Mouse (Mus musculus) lung, postnatal 4 days (tissue): ENCODE results near the gene Gm13043.
"Not testable (repeated sequence)": the region's sequence is repeated elsewhere in the genome, so short reads cannot be mapped to it uniquely, and the experiment has no call there.

Experiments used
- DNase-seq, 2 experiments: peaks; one replicate each; pipeline ENCODE4 v3.0.0; 2021

Gm13043 gene

GRCm38 (mm10) chr4:143511043-143511442, at the start of gene Gm13043:
Gene Gm13043 (plus strand): TSS chr4:143511343.
- DNase-seq = no peak

- not testable (repeated sequence) for DNase-seq
Observed at GRCm38 (mm10) chr4:143535654-143536053, 24.5 kb downstream of the Gm13043 start, which contains the start of gene Gm13040. Gene Gm13040 (plus strand): TSS chr4:143535954.

- DNase-seq = not testable (repeated sequence)
Observed at GRCm38 (mm10) chr4:143551400-143551799, 40.3 kb downstream of the Gm13043 start, which contains the start of the genes BC080695 and Gm13057. Gene BC080695 (plus strand): TSS chr4:143551700. Gene Gm13057 (plus strand): TSS chr4:143551709.
